14 mouse cellular contexts compared by ENCODE assay signal in genomic region chr11:120158828-120159227, GRCm38 (mm10). TPM values are rescaled to one million over a fixed set of nuclear protein-coding genes. Genes with fewer than 3 reads are reported as not detected.
DNase-seq lines count a peak whose midpoint lies in the region; ATAC-seq and TF ChIP-seq lines count a peak whose summit lies in the region.
"Had no signal": no experiment of that assay in that cellular context is flagged by ENCODE, and none has a peak within 500 bp of the region (broad histone marks: within the 10 kb centered on the region; RNA-seq: fewer than 3 reads in every experiment).

No protein-coding gene starts in this region.

- no peak for DNase-seq in heart, postnatal 10 days
- DNase-seq in G1E (ENCODE audit: low spot score), result peak; percentile 79
- no peak for DNase-seq in embryonic facial prominence, embryonic 10.5 days (ENCODE audit: low spot score)
- DNase-seq in lung, postnatal 25 days (ENCODE audit: low spot score), result peak; percentile 46
- DNase-seq in right cerebral cortex, postnatal 36 days (ENCODE audit: low spot score in 2 of 2), result no peak
- DNase-seq in cerebellum, adult 9-11 months, result no peak
- no peak for DNase-seq in cerebellum, postnatal 36 days
- DNase-seq: adrenal gland, postnatal 14 days; kidney, postnatal 4 days; left cerebral cortex, postnatal 4 days had no signal

- no peaks in the 10 kb centered on the region for H3K9me3 ChIP-seq in heart, embryonic 16.5 days (replicated peaks; ENCODE audit: control insufficient read depth, low read length)
- peaks cover 2% of the 10 kb centered on the region for H3K9me3 ChIP-seq in G1E (replicated peaks)
- H3K9me3 ChIP-seq in embryonic facial prominence, embryonic 10.5 days, result 0 out of 2 replicates have a peak, but pooled peaks cover 2% of the 10 kb centered on the region
- H3K9me3 ChIP-seq: hindbrain, embryonic 12.5 days; midbrain, embryonic 15.5 days had no signal

- WGBS in heart, embryonic 16.5 days, result 45% methylated on average over 5 of the region's 5 CpGs
- WGBS in embryonic facial prominence, embryonic 10.5 days, result 64% methylated on average over 5 of the region's 5 CpGs

- no peak for TF ChIP-seq CTCF in G1E (IDR thresholded peaks at IDR 0.05; ENCODE audit: low read depth, low read length)

- no peaks in the 10 kb centered on the region for H3K27me3 ChIP-seq in heart, embryonic 16.5 days (ENCODE audit: control insufficient read depth, insufficient read depth, low read length)
- peaks cover 5% of the 10 kb centered on the region; the same call in 1 of the 2 replicates for H3K27me3 ChIP-seq in G1E (ENCODE audit: insufficient read depth, low read length)
- H3K27me3 ChIP-seq in embryonic facial prominence, embryonic 10.5 days (replicated peaks; ENCODE audit: low read depth, poor library complexity, severe bottlenecking), result no peaks in the 10 kb centered on the region
- H3K27me3 ChIP-seq: hindbrain, embryonic 12.5 days; midbrain, embryonic 15.5 days had no signal

- no peaks in the 10 kb centered on the region for H3K36me3 ChIP-seq in heart, embryonic 16.5 days (ENCODE audit: control insufficient read depth, insufficient read depth)
- peaks cover 4% of the 10 kb centered on the region for H3K36me3 ChIP-seq in G1E (replicated peaks)
- no peaks in the 10 kb centered on the region; the same call in 1 of the 2 replicates for H3K36me3 ChIP-seq in embryonic facial prominence, embryonic 10.5 days (replicated peaks)
- H3K36me3 ChIP-seq: hindbrain, embryonic 12.5 days; midbrain, embryonic 15.5 days had no signal

- ATAC-seq in heart, embryonic 16.5 days (replicated peaks; ENCODE audit: extremely low read depth, insufficient read depth, low FRiP score), result peak; percentile 58
- peak; percentile 82 for ATAC-seq in G1E (ENCODE audit: extremely low read depth, insufficient number of reproducible peaks, low FRiP score, poor library complexity, severe bottlenecking)
- ATAC-seq: forebrain, embryonic 16.5 days; midbrain, embryonic 15.5 days had no signal

- intact Hi-C loops in heart, postnatal 10 days (cut with DNase I), result no loop called here

- H3K27ac ChIP-seq in heart, embryonic 16.5 days (ENCODE audit: low read length), result no peak overlapping the region
- no peak overlapping the region for H3K27ac ChIP-seq in embryonic facial prominence, embryonic 10.5 days (replicated peaks)
- H3K27ac ChIP-seq: hindbrain, embryonic 12.5 days; midbrain, embryonic 15.5 days had no signal

- H3K4me2 ChIP-seq in heart, embryonic 16.5 days (ENCODE audit: low read depth, low read length), result no peak overlapping the region
- H3K4me2 ChIP-seq: hindbrain, embryonic 12.5 days; midbrain, embryonic 15.5 days had no signal

- no peak overlapping the region for H3K4me3 ChIP-seq in heart, embryonic 16.5 days (ENCODE audit: low read length)
- peak overlapping the region; percentile 48; the same call in 1 of the 2 replicates for H3K4me3 ChIP-seq in G1E (ENCODE audit: low read depth, low read length)
- H3K4me3 ChIP-seq in embryonic facial prominence, embryonic 10.5 days, result 0 out of 2 replicates have a peak overlapping the region, but pooled peaks have one; percentile 2
- H3K4me3 ChIP-seq: hindbrain, embryonic 12.5 days; midbrain, embryonic 15.5 days had no signal

- peaks cover 13% of the 10 kb centered on the region for H3K4me1 ChIP-seq in heart, embryonic 16.5 days (ENCODE audit: control insufficient read depth, insufficient read depth, low read length)
- H3K4me1 ChIP-seq in G1E (ENCODE audit: insufficient read depth, low read depth, low read length), result peaks cover 29% of the 10 kb centered on the region
- peaks cover 38% of the 10 kb centered on the region for H3K4me1 ChIP-seq in embryonic facial prominence, embryonic 10.5 days
- H3K4me1 ChIP-seq: midbrain, embryonic 15.5 days had no signal

- H3K9ac ChIP-seq in heart, embryonic 16.5 days (ENCODE audit: low read length), result 0 out of 2 replicates have a peak overlapping the region, but pooled peaks have one; percentile 27
- H3K9ac ChIP-seq: hindbrain, embryonic 12.5 days; midbrain, embryonic 15.5 days had no signal

RNA-seq across cellular contexts. Expression of gene Slc38a10, which starts 7.7 kb away (rescaled TPM):
- 87.3 and 93.5 TPM in 2 replicates for polyA plus RNA-seq in heart, embryonic 16.5 days (2015; fragmentation: Nextera tagmentation; extraction: Ambion mirVana)
- 100 to 1,000 TPM; 104 to 116 TPM for total RNA-seq in heart, postnatal 10 days (2021)
- total RNA-seq in G1E (2014; fragmentation: Nextera tagmentation), result 47.0 and 52.8 TPM in 2 replicates
- total RNA-seq in G1E (2017), result 65.4 and 69.5 TPM in 2 replicates
- 92.4 and 92.6 TPM in 2 replicates for polyA plus RNA-seq in G1E (2012)
- polyA plus RNA-seq in embryonic facial prominence, embryonic 10.5 days (2016; fragmentation: Nextera tagmentation; extraction: Ambion mirVana), result 99.0 and 103 TPM in 2 replicates

Comparison
In these comparisons a context has a peak if more than half of its experiments do, and no peak if none do; other contexts are left out.
1. DNase-seq: peak in G1E (single experiment) and lung, postnatal 25 days (single experiment); none in heart, postnatal 10 days (0 of 2), embryonic facial prominence, embryonic 10.5 days (single experiment), right cerebral cortex, postnatal 36 days (0 of 2), cerebellum, adult 9-11 months (single experiment) and cerebellum, postnatal 36 days (0 of 2).